Mouse (Mus musculus): ENCODE measurements at regions not wholly inside any gene's neighbourhood (a gene's known extent, or its start where the extent isn't known, plus 50 kb on each side); places are given as distances from the start of the nearest gene placed in this dataset.

DNA sequence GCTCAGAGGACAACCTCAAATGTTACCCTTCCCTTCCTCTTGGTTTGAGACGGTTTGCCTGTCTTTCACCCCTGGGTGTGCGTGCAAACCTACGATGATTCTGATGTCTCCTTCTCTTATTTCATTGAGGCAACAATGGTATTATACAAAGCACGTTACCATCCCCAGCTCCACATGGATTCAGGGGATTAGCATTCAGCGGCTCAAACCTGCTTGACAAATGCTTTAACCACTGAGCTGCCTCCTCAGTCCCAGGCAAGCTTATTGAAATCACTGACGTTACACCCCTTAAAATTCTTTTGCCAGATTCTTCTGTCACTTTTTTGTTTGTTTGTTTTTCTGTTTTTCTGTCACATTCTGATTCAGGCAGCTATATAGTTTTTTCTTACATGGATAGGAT, 612.4 kb upstream of the A1bg start:
- no peak for DNase-seq (ENCODE audit: low read depth in 3 of 3, low spot score in 3 of 3)
- no peak for ATAC-seq (ENCODE audit: insufficient read depth)
- 63% methylated on average over 6 of the region's 6 CpGs for WGBS (ENCODE audit: insufficient replicate concordance)

GRCm38 (mm10) chr15:61532808-61533207, 610.0 kb upstream of the A1bg start:
- TF ChIP-seq CTCF (IDR thresholded peaks at IDR 0.05; ENCODE audit: low read depth) = no peak
- no peak for TF ChIP-seq EP300 (IDR thresholded peaks at IDR 0.05; ENCODE audit: low read depth)
- H3K27me3 ChIP-seq (ENCODE audit: control insufficient read depth, insufficient read depth, low read length) = no peaks in the 10 kb centered on the region
- H3K4me1 ChIP-seq (replicated peaks; ENCODE audit: control insufficient read depth in 2 of 2, insufficient read depth in 2 of 2, low read length in 1 of 2) = no peaks in the 10 kb centered on the region
- no peak overlapping the region for H3K27ac ChIP-seq
- no peak for ATAC-seq (ENCODE audit: insufficient read depth)
- H3K36me3 ChIP-seq (replicated peaks; ENCODE audit: control insufficient read depth, insufficient read depth, low read depth) = no peaks in the 10 kb centered on the region
- WGBS (ENCODE audit: insufficient replicate concordance) = 51% methylated on average over 7 of the region's 7 CpGs
- H3K9ac ChIP-seq (replicated peaks) = no peak overlapping the region
- DNase-seq (ENCODE audit: low read depth in 3 of 3, low spot score in 3 of 3) = no peak
- H3K4me3 ChIP-seq (ENCODE audit: insufficient read depth in 1 of 2, low read depth in 2 of 2, low read length in 2 of 2) = no peak overlapping the region
- no peak overlapping the region for H3K4me2 ChIP-seq (ENCODE audit: low read depth)
- no peaks in the 10 kb centered on the region for H3K9me3 ChIP-seq (ENCODE audit: control insufficient read depth, low read length)

More for the DNA sequence above, 612.4 kb upstream of the A1bg start:
- H3K9ac ChIP-seq (replicated peaks) = no peak overlapping the region
- no peaks in the 10 kb centered on the region for H3K4me1 ChIP-seq (replicated peaks; ENCODE audit: control insufficient read depth in 2 of 2, insufficient read depth in 2 of 2, low read length in 1 of 2)
- H3K27me3 ChIP-seq (ENCODE audit: control insufficient read depth, insufficient read depth, low read length) = no peaks in the 10 kb centered on the region
- no peak overlapping the region for H3K4me3 ChIP-seq (ENCODE audit: insufficient read depth in 1 of 2, low read depth in 2 of 2, low read length in 2 of 2)
- no peak overlapping the region for H3K27ac ChIP-seq
- H3K36me3 ChIP-seq (replicated peaks; ENCODE audit: control insufficient read depth, insufficient read depth, low read depth) = no peaks in the 10 kb centered on the region
- H3K9me3 ChIP-seq (ENCODE audit: control insufficient read depth, low read length) = no peaks in the 10 kb centered on the region
- TF ChIP-seq CTCF (IDR thresholded peaks at IDR 0.05; ENCODE audit: low read depth) = no peak
- H3K4me2 ChIP-seq (ENCODE audit: low read depth) = no peak overlapping the region

GRCm38 (mm10) chr15:61532040-61532439, 609.2 kb upstream of the A1bg start:
- DNase-seq (ENCODE audit: low read depth in 3 of 3, low spot score in 3 of 3) (no peak), ATAC-seq (ENCODE audit: insufficient read depth) (no peak)
- Histone ChIP-seq H3K9me3 (ENCODE audit: control insufficient read depth, low read length) (no peaks in the 10 kb centered on the region), H3K4me3 (ENCODE audit: insufficient read depth in 1 of 2, low read depth in 2 of 2, low read length in 2 of 2) (no peak overlapping the region), H3K4me2 (ENCODE audit: low read depth) (no peak overlapping the region), H3K27me3 (ENCODE audit: control insufficient read depth, insufficient read depth, low read length) (no peaks in the 10 kb centered on the region), H3K9ac (replicated peaks) (no peak overlapping the region), H3K27ac (no peak overlapping the region), H3K4me1 (replicated peaks; ENCODE audit: control insufficient read depth in 2 of 2, insufficient read depth in 2 of 2, low read length in 1 of 2) (no peaks in the 10 kb centered on the region), H3K36me3 (replicated peaks; ENCODE audit: control insufficient read depth, insufficient read depth, low read depth) (no peaks in the 10 kb centered on the region)
- WGBS (ENCODE audit: insufficient replicate concordance) = 56% methylated on average over 2 of the region's 2 CpGs
- TF ChIP-seq EP300 (IDR thresholded peaks at IDR 0.05; ENCODE audit: low read depth) = no peak
- TF ChIP-seq CTCF (IDR thresholded peaks at IDR 0.05; ENCODE audit: low read depth) = no peak

GRCm38 (mm10) chr15:61523036-61523435, 600.2 kb upstream of the A1bg start:
- no peak overlapping the region for H3K4me3 ChIP-seq (ENCODE audit: insufficient read depth in 1 of 2, low read depth in 2 of 2, low read length in 2 of 2)
- no peak for DNase-seq (ENCODE audit: low read depth in 3 of 3, low spot score in 3 of 3)
- no peaks in the 10 kb centered on the region for H3K4me1 ChIP-seq (replicated peaks; ENCODE audit: control insufficient read depth in 2 of 2, insufficient read depth in 2 of 2, low read length in 1 of 2)
- no peak for TF ChIP-seq EP300 (IDR thresholded peaks at IDR 0.05; ENCODE audit: low read depth)
- TF ChIP-seq CTCF (IDR thresholded peaks at IDR 0.05; ENCODE audit: low read depth) = no peak
- H3K27ac ChIP-seq = no peak overlapping the region
- no peak for ATAC-seq (ENCODE audit: insufficient read depth)
- no peak overlapping the region for H3K4me2 ChIP-seq (ENCODE audit: low read depth)
- H3K9ac ChIP-seq (replicated peaks) = no peak overlapping the region
- WGBS (ENCODE audit: insufficient replicate concordance) = 58% methylated on average over 2 of the region's 2 CpGs
- H3K9me3 ChIP-seq (ENCODE audit: control insufficient read depth, low read length) = no peaks in the 10 kb centered on the region
- H3K36me3 ChIP-seq (replicated peaks; ENCODE audit: control insufficient read depth, insufficient read depth, low read depth) = no peaks in the 10 kb centered on the region
- no peaks in the 10 kb centered on the region for H3K27me3 ChIP-seq (ENCODE audit: control insufficient read depth, insufficient read depth, low read length)

- TF ChIP-seq EP300 (IDR thresholded peaks at IDR 0.05; ENCODE audit: low read depth) = no peak
- no peak overlapping the region for H3K4me2 ChIP-seq (ENCODE audit: low read depth)
- no peaks in the 10 kb centered on the region for H3K4me1 ChIP-seq (replicated peaks; ENCODE audit: control insufficient read depth in 2 of 2, insufficient read depth in 2 of 2, low read length in 1 of 2)
- WGBS (ENCODE audit: insufficient replicate concordance) = 27% methylated on average over 1 of the region's 1 CpGs
- ATAC-seq (ENCODE audit: insufficient read depth) (no peak), DNase-seq (ENCODE audit: low read depth in 3 of 3, low spot score in 3 of 3) (no peak)
- H3K9ac ChIP-seq (replicated peaks) = no peak overlapping the region
- H3K4me3 ChIP-seq (ENCODE audit: insufficient read depth in 1 of 2, low read depth in 2 of 2, low read length in 2 of 2) = no peak overlapping the region
- no peaks in the 10 kb centered on the region for H3K36me3 ChIP-seq (replicated peaks; ENCODE audit: control insufficient read depth, insufficient read depth, low read depth)
- H3K27ac ChIP-seq = no peak overlapping the region
- H3K9me3 ChIP-seq (ENCODE audit: control insufficient read depth, low read length) = no peaks in the 10 kb centered on the region
- no peaks in the 10 kb centered on the region for H3K27me3 ChIP-seq (ENCODE audit: control insufficient read depth, insufficient read depth, low read length)
Measured at GRCm38 (mm10) chr15:61517265-61517664, 594.5 kb upstream of the A1bg start.

- Histone ChIP-seq H3K27ac (no peak overlapping the region), H3K36me3 (replicated peaks; ENCODE audit: control insufficient read depth, insufficient read depth, low read depth) (no peaks in the 10 kb centered on the region), H3K4me2 (ENCODE audit: low read depth) (no peak overlapping the region), H3K9me3 (ENCODE audit: control insufficient read depth, low read length) (no peaks in the 10 kb centered on the region), H3K27me3 (ENCODE audit: control insufficient read depth, insufficient read depth, low read length) (no peaks in the 10 kb centered on the region), H3K4me3 (ENCODE audit: insufficient read depth in 1 of 2, low read depth in 2 of 2, low read length in 2 of 2) (no peak overlapping the region), H3K9ac (replicated peaks) (no peak overlapping the region), H3K4me1 (replicated peaks; ENCODE audit: control insufficient read depth in 2 of 2, insufficient read depth in 2 of 2, low read length in 1 of 2) (no peaks in the 10 kb centered on the region)
- ATAC-seq (ENCODE audit: insufficient read depth) (no peak), DNase-seq (ENCODE audit: low read depth in 3 of 3, low spot score in 3 of 3) (no peak)
- 41% methylated on average over 1 of the region's 1 CpGs for WGBS (ENCODE audit: insufficient replicate concordance)
- no peak for TF ChIP-seq EP300 (IDR thresholded peaks at IDR 0.05; ENCODE audit: low read depth)
- no peak for TF ChIP-seq CTCF (IDR thresholded peaks at IDR 0.05; ENCODE audit: low read depth)
Measured at GRCm38 (mm10) chr15:61514324-61514723, 591.5 kb upstream of the A1bg start.
